Mouse (Mus musculus) MEL (cell line): ENCODE measurements around the gene Fbxo5. TPM values are rescaled to one million over a fixed set of nuclear protein-coding genes. Genes with fewer than 3 reads are reported as not detected.

Experiments used
- DNase-seq: peaks from one replicate; pipeline ENCODE4 v3.0.0; 2011; ENCODE audit warnings: low read depth, low spot score
- H3K27ac ChIP-seq: 2 replicates; pipeline ENCODE4 v1.5.1; 2012; ENCODE audit warnings: low read depth, mild to moderate bottlenecking, control low read depth, low read length, moderate library complexity; ENCODE audit not compliant: control insufficient read depth
- H3K27me3 ChIP-seq, 2 experiments: fragments of 150-350 bp in 1 of 2; sonication (generic) in 1 of 2; 2 replicates each; pipeline ENCODE4 v1.6.1; 2012; ENCODE audit warnings: low read length in 2 of 2, mild to moderate bottlenecking in 2 of 2, improper control_type of control experiment in 1 of 2, moderate library complexity in 1 of 2; ENCODE audit not compliant: insufficient read depth in 2 of 2, control insufficient read depth in 1 of 2
- H3K36me3 ChIP-seq, 2 experiments: 2 replicates each; pipeline ENCODE4 v1.6.1; 2012 to 2014; ENCODE audit warnings: low read length in 2 of 2, improper control_type of control experiment in 1 of 2, inconsistent platforms in 1 of 2, mild to moderate bottlenecking in 1 of 2; ENCODE audit not compliant: insufficient read depth in 2 of 2, control insufficient read depth in 1 of 2
- H3K4me1 ChIP-seq, 2 experiments: fragments of 150-350 bp in 1 of 2; sonication (generic) in 1 of 2; 2 replicates each; pipeline ENCODE4 v1.6.1; 2012; ENCODE audit warnings: low read length in 2 of 2, improper control_type of control experiment in 1 of 2, mild to moderate bottlenecking in 1 of 2; ENCODE audit not compliant: insufficient read depth in 2 of 2, control insufficient read depth in 1 of 2
- H3K4me3 ChIP-seq, 2 experiments: fragments of 150-350 bp in 1 of 2; sonication (generic) in 1 of 2; 2 replicates each; pipeline ENCODE4 v1.5.1; 2012; ENCODE audit warnings: low read depth in 2 of 2, low read length in 2 of 2, mild to moderate bottlenecking in 2 of 2, moderate library complexity in 2 of 2, control low read depth in 1 of 2, improper control_type of control experiment in 1 of 2; ENCODE audit not compliant: control insufficient read depth in 1 of 2, insufficient read depth in 1 of 2
- H3K79me2 ChIP-seq: 2 replicates; pipeline ENCODE4 v1.6.1; 2012; ENCODE audit warnings: mild to moderate bottlenecking, low read length, moderate library complexity; ENCODE audit not compliant: control insufficient read depth, poor library complexity, insufficient read depth
- H3K9ac ChIP-seq: 2 replicates; pipeline ENCODE4 v1.6.1; 2012; ENCODE audit warnings: low read depth, mild to moderate bottlenecking, control low read depth, low read length, moderate library complexity; ENCODE audit not compliant: control insufficient read depth, poor library complexity, severe bottlenecking
- H3K9me3 ChIP-seq: fragments of 150-350 bp; sonication (generic); replicated peaks from 2 replicates; pipeline ENCODE4 v1.6.1; 2012; ENCODE audit warnings: mild to moderate bottlenecking, low read length, improper control_type of control experiment, moderate library complexity; ENCODE audit not compliant: insufficient read depth
- CTCF ChIP-seq, 3 experiments: IDR thresholded peaks in 2 of 3; conservative IDR thresholded peaks in 1 of 3; 2 replicates each; pipeline ENCODE4 v1.5.1; 2011 to 2012; ENCODE audit warnings: low read length in 3 of 3, low read depth in 2 of 3, mild to moderate bottlenecking in 2 of 3, improper control_type of control experiment in 1 of 3, inconsistent platforms in 1 of 3, mixed read lengths in 1 of 3, moderate library complexity in 1 of 3; ENCODE audit not compliant: control insufficient read depth in 1 of 3, insufficient read depth in 1 of 3, poor library complexity in 1 of 3, severe bottlenecking in 1 of 3
- E2F4 ChIP-seq: IDR thresholded peaks from 2 replicates; pipeline ENCODE4 v1.6.1; 2011; ENCODE audit warnings: low read depth, low read length, improper control_type of control experiment, borderline replicate concordance
- ELF1 ChIP-seq: IDR thresholded peaks from 2 replicates; pipeline ENCODE4 v1.6.1; 2014; ENCODE audit warnings: low read depth, mild to moderate bottlenecking, inconsistent platforms, low read length, improper control_type of control experiment, moderate library complexity
- ETS1 ChIP-seq: IDR thresholded peaks from 2 replicates; pipeline ENCODE4 v1.6.1; 2012; ENCODE audit warnings: low read depth, mild to moderate bottlenecking, inconsistent platforms, low read length, improper control_type of control experiment, moderate library complexity
- MEF2A ChIP-seq: IDR thresholded peaks from 2 replicates; pipeline ENCODE4 v1.6.1; 2014; ENCODE audit warnings: low read depth, mild to moderate bottlenecking, inconsistent platforms, low read length, improper control_type of control experiment; ENCODE audit not compliant: poor library complexity, insufficient replicate concordance, severe bottlenecking; ENCODE audit errors: extremely low read depth
- MYC ChIP-seq: IDR thresholded peaks from 2 replicates; pipeline ENCODE4 v1.6.1; 2011; ENCODE audit warnings: low read depth, mild to moderate bottlenecking, low read length, improper control_type of control experiment, moderate library complexity
- POLR2A ChIP-seq, 2 experiments: IDR thresholded peaks; 2 replicates each; pipeline ENCODE4 v1.6.1; 2011 to 2012; ENCODE audit warnings: low read length in 2 of 2, mild to moderate bottlenecking in 2 of 2, control low read depth in 1 of 2, improper control_type of control experiment in 1 of 2, low read depth in 1 of 2, moderate library complexity in 1 of 2; ENCODE audit not compliant: control insufficient read depth in 1 of 2, insufficient read depth in 1 of 2, poor library complexity in 1 of 2
- POLR2AphosphoS2 ChIP-seq: IDR thresholded peaks from 2 replicates; pipeline ENCODE4 v1.6.1; 2011; ENCODE audit warnings: low read length, improper control_type of control experiment
- POLR2AphosphoS5 ChIP-seq: IDR thresholded peaks from 2 replicates; pipeline ENCODE4 v1.6.1; 2012; ENCODE audit warnings: low read depth, borderline replicate concordance, mild to moderate bottlenecking, inconsistent platforms, low read length, moderate library complexity, mixed read lengths
- RAD21 ChIP-seq: IDR thresholded peaks from 2 replicates; pipeline ENCODE4 v1.6.1; 2011; ENCODE audit warnings: mild to moderate bottlenecking, low read depth, low read length, improper control_type of control experiment
- SMC3 ChIP-seq: IDR thresholded peaks from 2 replicates; pipeline ENCODE4 v1.6.1; 2011; ENCODE audit warnings: low read depth, low read length, improper control_type of control experiment
- TAL1 ChIP-seq: IDR thresholded peaks from 2 replicates; pipeline ENCODE4 v1.6.1; 2012; ENCODE audit warnings: mild to moderate bottlenecking, inconsistent platforms, low read length, moderate library complexity, mixed read lengths
- USF1 ChIP-seq: IDR thresholded peaks from 2 replicates; pipeline ENCODE4 v1.6.1; 2014; ENCODE audit warnings: low read depth, mild to moderate bottlenecking, inconsistent platforms, low read length, improper control_type of control experiment, moderate library complexity
- USF2 ChIP-seq, 2 experiments: IDR thresholded peaks; 2 replicates each; pipeline ENCODE4 v1.6.1; 2011 to 2012; ENCODE audit warnings: improper control_type of control experiment in 2 of 2, low read length in 2 of 2, borderline replicate concordance in 1 of 2, inconsistent platforms in 1 of 2, low read depth in 1 of 2, mild to moderate bottlenecking in 1 of 2; ENCODE audit not compliant: insufficient read depth in 1 of 2
- ZMIZ1 ChIP-seq: IDR thresholded peaks from 2 replicates; pipeline ENCODE4 v1.6.1; 2012; ENCODE audit warnings: low read depth, mild to moderate bottlenecking, inconsistent platforms, low read length, improper control_type of control experiment, moderate library complexity
- ZNF384 ChIP-seq: IDR thresholded peaks from 2 replicates; pipeline ENCODE4 v1.6.1; 2012; ENCODE audit warnings: low read depth, mild to moderate bottlenecking, inconsistent platforms, low read length, improper control_type of control experiment
- polyA plus RNA-seq, 2 experiments: library from polyadenylated mRNA; stranded (reverse) in 1 of 2; unstranded in 1 of 2; fragments of >175 nt in 1 of 2; fragments of >200 nt in 1 of 2; gene quantifications; 2 replicates each; pipeline versions ENCODE4 v1.2.1 to v1.2.4; 2012; ENCODE audit warnings: low replicate concordance in 2 of 2, low read depth in 1 of 2; ENCODE audit not compliant: insufficient read length in 2 of 2, insufficient read depth in 1 of 2, missing spikeins in 1 of 2
- total RNA-seq: library from RNA; depleted of rRNA; stranded (reverse); fragments of 300-350 nt; gene quantifications from 2 replicates; pipeline ENCODE4 v1.2.3, GENCODE M21; 2012

Fbxo5 gene
- total and polyA plus RNA-seq, 3 experiments: 36.1 to 1,320 (median 41.0) TPM

- Histone ChIP-seq H3K4me1 (peaks cover 0 to 14% of the 10 kb centered on the region in 2 experiments; a peak in 2 of 4 replicates), H3K36me3 (peaks cover 27 to 40% of the 10 kb centered on the region in 2 experiments), H3K27me3 (no peaks in the 10 kb centered on the region), H3K9me3 (no peaks in the 10 kb centered on the region), H3K4me3 (peak overlapping the region; percentile 50 to 51; a peak in 3 of 4 replicates), H3K27ac (no peak overlapping the region), H3K79me2 (peaks cover 39% of the 10 kb centered on the region), H3K9ac (peak overlapping the region; percentile 96)
- TF ChIP-seq POLR2AphosphoS2 (no peak), MYC (no peak), E2F4 (no peak), ETS1 (no peak)
- no peak for DNase-seq
Measured at GRCm38 (mm10) chr10:5802866-5803265, 2.5 kb downstream of the Fbxo5 start.

GRCm38 (mm10) chr10:5800490-5800889, 4.9 kb downstream of the Fbxo5 start:
- peaks cover 36% of the 10 kb centered on the region for H3K79me2 ChIP-seq
- no peaks in the 10 kb centered on the region for H3K9me3 ChIP-seq
- no peak for TF ChIP-seq ELF1
- TF ChIP-seq CTCF (IDR thresholded peaks at IDR 0.05 in 2 of 3, conservative IDR thresholded peaks at IDR 0.05 in 1 of 3; ENCODE audit: control insufficient read depth in 1 of 3, insufficient read depth in 1 of 3, low read depth in 2 of 3, low read length in 3 of 3, poor library complexity in 1 of 3, severe bottlenecking in 1 of 3): peak in 2 of 3 experiments; percentile 46 to 55; a peak in 4 of 6 replicates
- 0 out of 2 replicates have a peak, but pooled peaks have one; percentile 9 for TF ChIP-seq SMC3
- DNase-seq: peak; percentile 59
- H3K36me3 ChIP-seq: peaks cover 27 to 35% of the 10 kb centered on the region in 2 experiments
- no peak overlapping the region for H3K9ac ChIP-seq
- H3K4me3 ChIP-seq: no peak overlapping the region
- peaks cover 0 to 14% of the 10 kb centered on the region in 2 experiments; a peak in 2 of 4 replicates for H3K4me1 ChIP-seq
- no peaks in the 10 kb centered on the region for H3K27me3 ChIP-seq
- no peak overlapping the region for H3K27ac ChIP-seq

GRCm38 (mm10) chr10:5798069-5798468, 7.3 kb downstream of the Fbxo5 start:
- no peaks in the 10 kb centered on the region for H3K27me3 ChIP-seq
- no peaks in the 10 kb centered on the region for H3K9me3 ChIP-seq
- peaks cover 27 to 29% of the 10 kb centered on the region in 2 experiments for H3K36me3 ChIP-seq
- H3K27ac ChIP-seq: no peak overlapping the region
- peaks cover 17% of the 10 kb centered on the region for H3K79me2 ChIP-seq
- no peak overlapping the region for H3K9ac ChIP-seq
- TF ChIP-seq TAL1: no peak
- peak; percentile 24; the same call in 1 of the 2 replicates for TF ChIP-seq ZMIZ1
- no peak for TF ChIP-seq RAD21
- no peak for TF ChIP-seq ELF1
- TF ChIP-seq ZNF384: no peak
- TF ChIP-seq POLR2AphosphoS5: no peak
- TF ChIP-seq MEF2A: no peak
- TF ChIP-seq USF1: no peak
- peak; percentile 83 for TF ChIP-seq POLR2AphosphoS2
- 0 out of 2 replicates have a peak, but pooled peaks have one; percentile 8 for TF ChIP-seq E2F4
- no peak for TF ChIP-seq USF2 (IDR thresholded peaks at IDR 0.05; ENCODE audit: borderline replicate concordance in 1 of 2, insufficient read depth in 1 of 2, low read depth in 1 of 2, low read length in 2 of 2)
- TF ChIP-seq POLR2A (IDR thresholded peaks at IDR 0.05; ENCODE audit: control insufficient read depth in 1 of 2, insufficient read depth in 1 of 2, low read depth in 1 of 2, low read length in 2 of 2, poor library complexity in 1 of 2): peak in 1 of 2 experiments; percentile 46; a peak in 1 of 4 replicates
- TF ChIP-seq, all 39 proteins: peak for 4
- peaks cover 0 to 13% of the 10 kb centered on the region in 2 experiments; a peak in 2 of 4 replicates for H3K4me1 ChIP-seq
- H3K4me3 ChIP-seq: no peak overlapping the region
- no peak for DNase-seq
